Mouse (Mus musculus) testis, postnatal 10 days (tissue): ENCODE results near the gene Il9r.

Experiments used
- DNase-seq: peaks from one replicate; pipeline ENCODE4 v3.0.0; 2021; ENCODE audit warnings: low spot score

Il9r gene

DNA sequence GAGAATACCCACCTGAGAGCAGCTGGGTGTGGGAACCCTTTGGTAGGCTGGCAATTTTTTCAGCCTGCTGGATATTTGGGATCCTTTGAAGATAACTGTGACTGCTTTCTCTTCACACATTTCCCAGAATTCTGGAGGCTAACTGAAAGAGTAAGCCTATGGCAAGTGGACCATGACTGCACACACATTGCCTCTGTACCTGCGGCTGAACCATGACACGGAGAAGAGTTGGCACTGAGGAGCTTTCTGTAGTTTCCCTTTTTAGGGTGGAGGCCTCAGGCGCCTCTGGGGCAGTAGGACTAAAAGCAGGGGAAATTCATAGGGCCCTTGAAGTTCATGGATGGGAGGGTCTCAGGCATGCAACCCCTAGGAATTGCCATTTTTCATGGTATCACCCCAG lies 40.9 kb downstream of the Il9r start:
- no peak for DNase-seq

DNA sequence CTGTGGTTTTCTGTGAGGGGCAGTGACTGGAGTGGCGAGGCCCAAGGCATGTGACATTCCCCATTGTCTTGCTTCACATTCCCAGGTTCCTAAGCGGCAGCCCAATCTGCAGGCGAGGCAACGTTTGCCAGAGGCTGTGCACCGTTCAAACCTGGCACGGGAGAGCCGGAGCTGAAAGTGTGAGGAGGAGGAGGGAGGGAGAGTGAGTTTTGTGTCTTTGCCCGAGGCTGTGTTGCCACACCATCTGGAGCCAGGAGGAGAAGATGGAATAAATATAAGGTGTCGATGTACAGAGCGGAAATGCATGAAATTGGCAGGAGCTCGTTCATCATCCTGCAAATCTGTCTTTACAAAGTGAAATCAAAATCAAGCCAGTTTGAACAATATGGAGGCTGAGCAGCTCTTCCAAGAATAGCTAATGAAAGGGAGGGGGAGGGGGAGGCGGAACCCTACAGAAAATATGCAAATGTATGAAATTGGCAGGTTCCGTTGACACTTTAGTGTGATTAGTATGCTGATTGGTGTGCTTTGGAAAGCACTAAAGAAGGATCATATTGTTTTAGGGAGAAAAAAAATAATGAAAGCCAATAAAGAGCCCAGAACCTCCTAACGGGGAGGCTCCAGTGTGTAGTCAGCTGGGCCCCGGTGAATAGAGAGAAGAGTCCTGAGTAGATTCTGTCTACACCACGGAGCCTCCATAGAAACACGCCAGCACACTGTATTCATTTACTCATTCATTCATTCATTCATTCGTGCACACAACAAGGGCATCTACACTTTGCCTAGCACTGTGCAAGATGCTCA lies 42.1 kb downstream of the Il9r start:
- no peak for DNase-seq

GRCm38 (mm10) chr11:32156854-32157630 lies 43.0 kb downstream of the Il9r start:
- no peak for DNase-seq

- DNase-seq = no peak
Observed at GRCm38 (mm10) chr11:32153216-32153615, 46.9 kb downstream of the Il9r start.

DNA sequence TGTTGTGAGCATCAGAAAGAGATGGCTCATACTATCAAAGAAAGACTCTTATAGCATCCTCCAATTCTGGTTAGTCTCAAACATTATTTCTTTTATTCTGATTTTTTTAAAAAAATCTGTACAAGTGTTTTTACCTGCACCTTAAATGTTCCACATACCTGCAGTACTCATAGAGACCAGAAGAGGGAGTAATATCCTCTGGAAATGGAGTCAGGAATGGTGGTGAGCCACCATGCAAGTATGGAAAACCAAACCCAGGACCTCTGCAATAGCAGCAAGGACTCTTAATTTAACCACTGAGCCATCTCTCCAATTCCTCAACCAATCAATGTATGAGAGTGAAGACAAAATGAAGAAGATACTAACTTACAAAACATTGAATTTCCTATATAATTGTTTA lies 47.3 kb downstream of the Il9r start:
- DNase-seq = no peak

DNA sequence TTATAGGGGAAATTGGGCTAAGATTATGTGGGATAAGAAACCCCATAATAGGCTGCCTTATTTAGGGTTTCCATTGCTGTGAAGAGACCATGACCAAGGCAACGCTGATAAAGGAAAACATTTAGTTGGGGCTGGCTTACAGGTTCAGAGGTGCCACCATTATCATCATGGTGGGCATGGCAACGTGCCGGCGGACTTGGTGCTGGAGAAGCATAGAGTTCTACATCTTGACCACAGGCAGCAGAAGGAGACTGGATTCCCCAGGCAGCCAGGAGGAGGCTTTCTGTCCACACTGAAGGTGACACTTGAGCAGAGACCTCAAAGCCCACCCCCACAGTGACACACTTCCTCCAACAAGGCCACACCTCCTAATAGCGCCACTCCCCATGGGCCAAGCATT lies 48.8 kb downstream of the Il9r start:
- no peak for DNase-seq

DNA sequence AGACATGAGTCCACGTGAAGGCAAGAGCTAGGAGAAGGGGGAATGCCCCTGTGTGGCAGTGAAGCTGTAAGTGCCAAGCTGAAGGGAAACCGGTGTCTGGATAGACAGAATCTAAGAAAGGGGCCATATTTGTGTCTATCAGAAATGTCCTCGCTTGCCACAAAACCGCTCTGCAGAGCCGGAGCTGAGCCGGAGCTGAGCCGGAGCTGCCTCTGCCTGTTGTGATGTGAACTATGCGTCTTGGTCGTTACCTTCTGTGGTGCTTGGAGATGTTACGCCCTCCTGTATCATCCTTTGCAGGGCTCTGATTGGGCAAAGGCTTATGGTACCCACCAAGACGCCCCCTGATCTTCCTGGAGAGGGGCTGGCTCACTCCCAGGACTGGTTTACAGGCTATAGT lies 50.5 kb downstream of the Il9r start:
- no peak for DNase-seq

GRCm38 (mm10) chr11:32142771-32143170 lies 57.3 kb downstream of the Il9r start:
- no peak for DNase-seq

GRCm38 (mm10) chr11:32141627-32142586 lies 58.2 kb downstream of the Il9r start:
- no peak for DNase-seq

GRCm38 (mm10) chr11:32141034-32141433 lies 59.0 kb downstream of the Il9r start:
- DNase-seq = peak; percentile 83

GRCm38 (mm10) chr11:32139528-32139961 lies 60.5 kb downstream of the Il9r start:
- DNase-seq = no peak

- DNase-seq = no peak
Observed at GRCm38 (mm10) chr11:32138614-32138964, 61.5 kb downstream of the Il9r start.

- no peak for DNase-seq
Observed at GRCm38 (mm10) chr11:32137719-32138613, 62.1 kb downstream of the Il9r start.
